Mouse (Mus musculus) cerebellum, adult (tissue): ENCODE measurements around the gene Gm12569.

Experiments
- ATAC-seq: cut with Nextera tagmentation; 2 replicates; pipeline ENCODE4 v1.9.2; 2017; ENCODE audit warnings: mild to moderate bottlenecking, moderate library complexity, mixed read lengths; ENCODE audit not compliant: insufficient number of reproducible peaks, low FRiP score, low TSS enrichment

The Gm12569 gene

DNA sequence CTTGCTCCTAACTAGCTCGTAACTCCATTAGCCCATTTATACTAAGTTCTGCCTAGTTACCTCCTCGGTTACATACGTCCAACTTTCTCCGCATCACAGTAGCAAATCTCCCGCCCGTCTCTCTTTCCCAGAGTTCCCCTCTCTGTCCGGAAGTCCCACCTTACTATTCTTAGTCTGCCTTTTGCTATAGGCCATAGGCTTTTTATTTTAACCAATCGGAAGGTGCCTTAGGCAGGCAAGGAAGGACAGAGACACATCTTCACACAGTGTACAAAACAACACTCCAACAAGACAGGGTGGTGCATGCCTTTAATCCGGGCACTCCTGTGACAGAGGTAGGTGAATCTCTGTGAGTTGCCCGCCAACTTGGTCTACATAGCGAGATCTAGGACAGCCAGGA is at the start of gene Gm12569:
Gene Gm12569 (plus strand): TSS at position 166 of the 400 bp plus-strand sequence.
- ATAC-seq: no peak

DNA sequence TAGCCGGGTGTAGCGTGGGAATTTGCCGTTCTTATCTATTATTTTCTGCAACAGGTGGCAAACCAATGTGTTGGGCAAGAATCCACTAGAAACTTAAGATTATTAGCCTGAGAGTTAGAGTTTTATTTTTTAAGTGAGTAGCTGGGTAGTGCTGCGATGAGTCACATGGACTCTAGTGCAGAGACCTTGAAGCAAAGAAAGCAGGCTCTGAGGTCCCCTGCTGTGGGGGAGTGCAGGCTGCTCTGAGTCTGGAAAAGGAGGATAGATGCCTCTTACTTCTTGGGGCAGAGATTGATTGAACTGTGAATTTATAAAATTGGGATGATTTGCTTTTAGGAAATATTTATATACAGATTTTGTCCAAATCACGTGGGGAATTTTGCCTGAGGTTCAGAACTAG is 17.5 kb upstream of the Gm12569 start:
- ATAC-seq: no peak

DNA sequence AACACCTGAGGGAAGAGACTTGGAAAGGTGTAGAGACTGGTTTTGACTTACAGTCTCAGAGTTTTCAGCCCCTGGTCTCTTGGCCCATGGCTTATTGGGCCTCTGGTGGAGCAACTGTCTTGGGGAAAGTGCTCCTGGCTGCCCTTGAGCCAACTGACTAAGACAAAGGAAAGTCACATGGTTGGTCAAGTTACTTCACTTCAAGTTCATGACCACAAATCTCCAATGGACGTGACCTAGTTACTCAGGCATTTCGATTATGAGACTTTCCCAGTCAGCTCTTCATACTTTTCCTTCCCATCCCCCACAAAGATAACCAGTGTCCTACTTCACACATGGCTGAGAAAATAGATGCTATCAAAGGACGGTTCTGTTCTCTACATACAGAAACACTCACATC is 12.5 kb upstream of the Gm12569 start:
- ATAC-seq: no peak

DNA sequence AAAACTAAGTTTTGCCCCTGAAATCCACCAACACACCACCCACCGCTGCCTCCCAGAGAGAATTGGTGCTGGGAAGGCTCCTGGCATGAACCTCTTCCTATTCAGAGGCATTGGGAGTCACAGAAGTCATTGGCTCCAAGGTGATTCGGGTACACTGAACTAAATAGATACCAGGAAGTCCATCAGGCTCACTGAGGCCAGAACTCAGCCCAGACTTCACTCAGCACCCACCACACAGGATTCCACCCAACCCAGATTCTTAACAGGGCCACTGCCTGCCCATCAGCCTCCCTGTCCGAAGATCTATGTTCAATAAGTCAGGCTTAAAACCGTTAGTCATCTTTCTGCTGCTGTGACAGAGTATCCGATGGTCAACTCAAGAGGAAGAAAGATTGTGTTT is 8.8 kb upstream of the Gm12569 start:
- ATAC-seq: no peak

DNA sequence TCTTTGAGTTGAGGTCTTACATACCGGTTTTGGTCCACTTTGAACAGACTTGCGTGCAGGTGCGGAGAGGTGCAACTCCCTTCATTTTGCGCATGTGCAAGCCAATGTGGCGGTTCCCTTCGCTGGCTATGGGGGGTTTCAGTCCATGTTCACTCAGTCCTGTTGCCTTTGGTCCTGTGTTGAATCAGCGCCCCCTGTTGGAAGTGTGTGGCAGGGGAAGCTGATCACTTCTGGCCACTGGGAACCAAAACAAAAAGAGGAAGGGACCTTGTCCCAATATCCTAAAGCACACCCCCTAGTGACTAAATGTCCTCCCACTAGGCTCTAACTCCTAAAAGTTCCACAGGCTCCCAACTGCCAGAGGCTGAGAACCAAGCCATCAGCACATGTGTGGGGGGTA is 6.3 kb upstream of the Gm12569 start:
- no peak for ATAC-seq

DNA sequence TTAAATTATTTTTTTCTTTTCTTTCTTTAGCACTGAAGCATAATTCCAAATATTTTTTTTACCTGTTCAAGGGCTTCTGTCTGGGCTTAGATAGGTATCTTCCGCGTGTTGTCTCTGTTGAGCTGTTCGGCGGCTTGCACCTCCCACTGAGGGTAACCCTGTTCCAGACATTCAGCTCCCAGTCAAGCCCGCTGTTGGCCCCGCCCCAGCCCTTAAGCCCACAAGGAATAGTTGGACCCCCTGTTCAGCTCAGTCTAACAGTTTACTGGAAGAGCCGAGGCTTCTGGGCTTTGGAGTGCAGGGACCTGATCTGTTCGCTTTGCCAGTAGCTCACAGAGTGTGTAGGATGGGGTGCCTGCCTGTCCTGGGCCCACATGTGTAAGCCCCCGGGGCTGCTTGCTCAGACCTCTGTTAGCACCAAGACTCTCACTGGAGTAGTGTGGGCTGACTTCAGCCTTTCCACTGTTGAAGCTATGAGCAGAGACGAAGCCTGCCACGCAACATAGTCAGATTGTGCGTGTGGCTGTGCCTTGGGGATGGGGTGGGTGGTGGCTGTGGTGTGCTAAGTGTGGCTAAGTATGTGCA is 785 bp upstream of the Gm12569 start:
- ATAC-seq: no peak

DNA sequence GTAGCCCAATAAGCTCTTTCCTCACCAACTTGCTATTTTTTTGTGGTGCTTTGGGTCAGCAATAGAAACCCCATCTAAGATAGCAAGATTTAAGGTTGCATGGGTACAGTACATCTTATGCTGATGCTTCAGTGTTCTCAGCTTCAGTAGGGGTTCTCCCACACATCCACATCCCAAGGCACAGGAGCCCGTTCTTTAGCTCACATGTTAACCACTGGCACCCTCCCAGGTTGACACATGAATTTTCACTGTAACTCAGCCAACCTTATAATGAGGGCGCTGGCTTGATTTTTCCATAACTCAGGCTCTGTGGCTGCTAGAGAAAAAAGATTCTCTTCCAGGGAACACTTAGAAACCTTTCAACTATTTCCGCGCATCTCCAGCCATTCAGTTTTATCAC is 6.8 kb downstream of the Gm12569 start:
- ATAC-seq: no peak

DNA sequence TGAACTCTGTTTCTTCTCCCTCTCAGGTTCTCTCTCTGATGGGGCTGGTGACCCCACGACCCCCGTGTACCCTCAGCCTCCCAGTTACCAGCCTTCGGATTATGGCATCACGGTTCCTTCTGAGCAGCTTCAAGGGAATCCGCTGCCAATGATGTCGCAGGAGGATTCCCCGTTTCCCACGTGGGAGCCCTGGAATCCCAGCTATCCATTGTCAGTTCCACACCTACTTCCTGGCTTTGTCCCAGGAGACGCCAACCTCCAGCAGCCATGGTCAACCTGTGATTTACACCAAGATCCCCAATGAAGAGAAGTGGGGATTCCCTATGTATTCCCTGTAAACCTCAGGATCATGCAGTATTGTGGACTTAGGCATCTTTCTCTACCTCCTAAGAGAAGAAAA is 14.4 kb downstream of the Gm12569 start:
- no peak for ATAC-seq

DNA sequence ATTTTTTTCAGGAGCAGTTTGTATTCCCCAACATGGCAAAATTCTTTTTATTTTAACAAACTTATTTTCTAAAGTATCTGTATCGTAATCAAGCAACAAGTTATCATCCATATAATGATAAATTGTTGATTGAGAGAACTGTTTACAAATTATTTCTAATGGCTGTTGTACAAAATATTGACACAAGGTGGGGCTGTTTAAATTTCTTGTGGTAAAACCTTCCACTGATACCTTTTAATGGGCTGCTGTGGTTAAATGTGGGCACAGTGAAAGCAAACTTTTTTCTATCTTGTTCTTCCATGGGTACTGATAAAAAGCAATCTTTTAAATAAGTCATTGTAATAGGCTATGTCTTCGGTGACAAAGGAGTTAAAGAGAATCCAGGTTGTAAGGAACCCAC is 22.6 kb downstream of the Gm12569 start:
- no peak for ATAC-seq

DNA sequence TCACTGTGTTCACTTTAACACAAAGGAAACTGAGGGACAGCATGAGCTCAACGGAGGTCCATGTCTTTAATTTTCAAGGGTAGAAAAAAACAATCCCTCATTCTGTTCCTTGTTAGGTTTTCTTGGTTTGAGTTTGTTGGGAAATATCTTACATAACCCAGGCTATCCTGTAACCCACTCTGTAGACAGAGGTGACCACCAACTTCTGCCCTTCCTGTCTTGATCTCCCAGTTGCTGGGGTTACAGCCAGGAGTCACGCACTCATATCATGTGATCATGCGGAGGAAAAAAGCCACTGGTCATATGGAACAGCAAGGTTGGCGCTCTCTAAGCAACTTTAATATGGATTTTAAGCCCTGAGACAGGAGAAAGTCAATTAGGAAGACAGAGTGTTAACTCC is 36.7 kb downstream of the Gm12569 start:
- ATAC-seq: no peak

DNA sequence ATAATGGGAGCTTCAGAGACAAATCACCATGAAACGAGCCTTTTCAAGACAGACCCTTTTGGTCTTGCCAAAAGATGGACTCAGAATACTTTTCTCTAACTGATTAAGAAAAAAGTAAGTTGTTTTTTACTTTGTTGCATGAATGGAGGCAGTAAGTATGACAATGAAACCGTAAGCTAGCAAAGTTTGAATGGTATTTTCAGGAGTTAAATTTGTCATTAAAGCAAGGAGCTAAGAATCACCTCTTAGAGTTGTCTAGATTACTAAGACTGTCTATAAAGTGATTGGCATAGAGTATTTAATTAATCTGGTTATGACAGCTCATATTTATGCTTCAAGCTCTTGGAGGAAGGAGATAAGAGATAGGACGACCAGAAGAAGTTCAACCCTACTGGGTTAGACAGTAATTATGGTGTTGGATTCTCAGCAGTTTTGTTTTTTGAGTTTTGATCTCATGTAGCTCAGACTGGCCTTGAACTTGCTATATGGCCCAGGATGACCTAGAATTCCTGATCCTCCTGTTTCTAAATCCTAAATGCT is 41.5 kb downstream of the Gm12569 start, which contains the start of gene Clk4:
Gene Clk4 (plus strand): TSS at position 51 of the 540 bp plus-strand sequence.
- no peak for ATAC-seq

DNA sequence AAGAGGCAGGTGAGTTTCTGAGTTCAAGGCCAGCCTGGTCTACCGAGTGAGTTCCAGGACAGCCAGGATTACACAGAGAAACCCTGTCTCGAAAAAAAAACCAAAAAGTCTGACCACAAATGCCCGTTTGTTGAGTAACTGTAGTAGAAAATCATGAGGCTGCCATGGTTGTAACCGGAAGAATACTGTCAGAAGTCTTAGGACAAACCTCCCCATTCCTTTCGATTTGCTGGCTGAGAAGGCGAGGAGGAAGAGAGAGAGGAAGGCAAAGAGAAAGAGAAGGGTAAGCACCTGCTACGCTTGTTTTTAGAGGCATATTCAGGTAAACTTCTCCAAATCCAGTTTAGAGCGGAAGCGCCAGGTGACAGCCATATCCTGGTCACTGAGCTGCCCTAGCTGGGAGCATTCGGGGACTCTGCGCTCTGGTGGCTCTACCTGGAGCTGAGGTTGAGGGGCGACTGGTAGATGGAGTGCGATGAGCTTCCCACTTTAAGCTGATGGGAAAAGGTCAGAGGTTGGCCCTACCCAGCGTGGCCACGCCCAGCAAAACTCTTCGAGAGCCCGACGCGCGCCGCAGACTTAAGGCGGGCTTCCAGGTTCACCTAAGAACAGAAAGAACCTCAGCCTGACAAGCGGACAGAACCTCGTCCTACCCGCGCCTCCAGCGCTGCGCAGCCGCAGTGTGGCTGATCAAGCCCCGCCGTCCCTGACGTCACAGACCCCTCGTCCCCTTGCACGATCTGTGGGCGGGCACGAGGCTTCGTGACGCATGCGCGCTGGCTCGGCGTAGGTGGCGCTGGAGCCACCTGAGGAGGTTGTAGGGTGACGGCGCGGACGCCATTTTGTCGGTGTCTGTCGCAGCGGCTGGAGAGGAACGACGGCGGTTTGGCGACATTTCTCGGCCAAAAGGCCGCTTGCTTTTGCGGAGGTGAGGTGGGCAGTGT is 42.3 kb downstream of the Gm12569 start, which contains the start of gene BC049762:
Gene BC049762 (minus strand): TSS at position 705 of the 944 bp plus-strand sequence.
- ATAC-seq: peak; percentile 94

DNA sequence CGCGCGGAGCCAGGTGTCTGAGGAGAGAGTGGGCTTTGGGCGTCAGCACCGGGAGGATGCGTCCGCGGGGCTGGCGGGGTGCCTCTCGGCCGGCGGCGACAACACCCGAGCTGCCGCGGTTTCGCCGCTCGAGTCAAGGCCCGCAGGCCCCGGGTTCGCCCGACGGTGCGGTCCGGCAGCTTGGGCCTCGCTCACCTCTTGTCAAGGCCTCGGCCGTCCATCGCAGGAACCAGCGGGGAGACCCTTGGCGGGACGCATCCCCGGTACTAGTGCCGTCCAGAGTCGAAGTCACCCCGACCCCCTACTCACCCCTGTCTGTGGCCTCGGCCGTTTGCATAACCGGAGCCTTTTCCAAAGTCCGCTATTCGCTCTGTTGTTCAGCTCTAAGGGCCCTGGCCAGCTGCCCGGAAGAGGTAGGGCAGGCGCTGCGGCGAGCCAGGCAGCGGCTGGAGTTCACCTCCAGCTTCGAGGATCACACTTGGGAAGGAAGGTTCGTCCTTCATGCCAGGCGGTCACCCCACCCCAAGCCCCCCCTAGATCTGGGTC is 43.1 kb downstream of the Gm12569 start:
- peak; percentile 7; the same call in 1 of the 2 replicates for ATAC-seq

DNA sequence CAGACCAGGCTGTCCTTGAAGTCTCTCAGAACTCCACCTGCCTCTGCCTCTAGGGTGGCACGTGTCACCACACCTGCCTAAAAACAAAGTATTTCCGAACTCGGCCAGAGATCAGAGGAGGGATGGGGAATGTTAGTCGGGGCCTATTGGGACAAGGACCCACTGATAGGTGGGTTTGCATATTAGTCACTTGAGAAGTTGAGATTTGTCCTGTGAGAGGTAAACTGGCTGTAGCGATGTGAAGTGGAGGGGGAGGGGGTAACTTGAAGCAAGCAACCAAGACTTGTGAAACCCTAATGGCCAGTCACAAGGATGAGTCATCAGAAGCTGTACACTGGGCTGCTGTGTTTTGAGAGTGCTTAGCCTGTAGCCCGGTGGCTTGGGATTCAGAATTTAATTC is 44.1 kb downstream of the Gm12569 start:
- ATAC-seq: no peak

DNA sequence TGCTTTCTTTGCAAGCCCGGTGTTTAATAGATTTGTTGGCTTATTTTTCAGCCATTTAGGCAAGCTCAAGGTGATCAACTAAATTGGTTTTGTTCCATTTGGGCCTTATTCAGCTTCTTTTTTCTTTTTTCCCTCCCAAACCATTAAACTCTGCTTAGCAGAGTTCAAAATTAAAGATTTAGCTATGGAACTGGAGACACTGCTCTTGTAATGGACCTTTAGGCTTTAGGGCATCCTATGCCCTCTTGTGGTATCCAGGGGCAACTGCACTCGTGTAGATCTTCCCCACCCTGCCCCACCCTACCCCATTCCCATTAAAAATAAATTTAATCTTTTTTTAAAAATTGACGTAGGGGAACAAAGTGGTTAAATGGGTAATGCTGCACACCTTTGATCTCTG is 45.1 kb downstream of the Gm12569 start:
- ATAC-seq: no peak

DNA sequence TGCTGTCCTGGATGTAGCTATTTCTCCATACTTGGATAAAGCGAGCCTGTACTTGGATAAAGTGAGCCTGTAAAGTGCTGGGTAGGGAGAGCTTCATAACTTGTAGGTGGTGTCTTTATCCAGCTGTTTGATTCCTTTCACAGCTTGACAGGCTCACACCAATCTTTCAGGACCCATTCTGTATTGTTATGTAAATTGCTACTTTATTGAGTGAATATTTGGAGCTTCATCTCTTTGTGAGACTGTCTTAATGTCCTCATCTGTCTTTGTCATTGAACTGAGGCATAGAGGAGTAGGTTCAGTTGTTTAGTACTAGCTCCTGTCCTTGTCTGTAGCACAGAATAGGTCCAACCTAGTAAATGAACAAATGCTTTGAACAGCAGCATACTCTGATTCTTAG is 54.1 kb downstream of the Gm12569 start:
- ATAC-seq: no peak
